Mouse (Mus musculus) MEL (cell line): ENCODE results near the gene Card11. TPM values are rescaled to one million over a fixed set of nuclear protein-coding genes. Genes with fewer than 3 reads are reported as not detected.

Source experiments
- DNase-seq: peaks from one replicate; pipeline ENCODE4 v3.0.0; 2011; ENCODE audit warnings: low read depth, low spot score
- H3K27ac ChIP-seq: 2 replicates; pipeline ENCODE4 v1.5.1; 2012; ENCODE audit warnings: low read depth, mild to moderate bottlenecking, control low read depth, low read length, moderate library complexity; ENCODE audit not compliant: control insufficient read depth
- H3K27me3 ChIP-seq, 2 experiments: fragments of 150-350 bp in 1 of 2; sonication (generic) in 1 of 2; 2 replicates each; pipeline ENCODE4 v1.6.1; 2012; ENCODE audit warnings: low read length in 2 of 2, mild to moderate bottlenecking in 2 of 2, improper control_type of control experiment in 1 of 2, moderate library complexity in 1 of 2; ENCODE audit not compliant: insufficient read depth in 2 of 2, control insufficient read depth in 1 of 2
- H3K36me3 ChIP-seq, 2 experiments: 2 replicates each; pipeline ENCODE4 v1.6.1; 2012 to 2014; ENCODE audit warnings: low read length in 2 of 2, improper control_type of control experiment in 1 of 2, inconsistent platforms in 1 of 2, mild to moderate bottlenecking in 1 of 2; ENCODE audit not compliant: insufficient read depth in 2 of 2, control insufficient read depth in 1 of 2
- H3K4me1 ChIP-seq, 2 experiments: fragments of 150-350 bp in 1 of 2; sonication (generic) in 1 of 2; 2 replicates each; pipeline ENCODE4 v1.6.1; 2012; ENCODE audit warnings: low read length in 2 of 2, improper control_type of control experiment in 1 of 2, mild to moderate bottlenecking in 1 of 2; ENCODE audit not compliant: insufficient read depth in 2 of 2, control insufficient read depth in 1 of 2
- H3K4me3 ChIP-seq, 2 experiments: fragments of 150-350 bp in 1 of 2; sonication (generic) in 1 of 2; 2 replicates each; pipeline ENCODE4 v1.5.1; 2012; ENCODE audit warnings: low read depth in 2 of 2, low read length in 2 of 2, mild to moderate bottlenecking in 2 of 2, moderate library complexity in 2 of 2, control low read depth in 1 of 2, improper control_type of control experiment in 1 of 2; ENCODE audit not compliant: control insufficient read depth in 1 of 2, insufficient read depth in 1 of 2
- H3K79me2 ChIP-seq: 2 replicates; pipeline ENCODE4 v1.6.1; 2012; ENCODE audit warnings: mild to moderate bottlenecking, low read length, moderate library complexity; ENCODE audit not compliant: control insufficient read depth, poor library complexity, insufficient read depth
- H3K9ac ChIP-seq: 2 replicates; pipeline ENCODE4 v1.6.1; 2012; ENCODE audit warnings: low read depth, mild to moderate bottlenecking, control low read depth, low read length, moderate library complexity; ENCODE audit not compliant: control insufficient read depth, poor library complexity, severe bottlenecking
- H3K9me3 ChIP-seq: fragments of 150-350 bp; sonication (generic); replicated peaks from 2 replicates; pipeline ENCODE4 v1.6.1; 2012; ENCODE audit warnings: mild to moderate bottlenecking, low read length, improper control_type of control experiment, moderate library complexity; ENCODE audit not compliant: insufficient read depth
- BHLHE40 ChIP-seq: IDR thresholded peaks from 2 replicates; pipeline ENCODE4 v1.6.1; 2012; ENCODE audit warnings: low read depth, mild to moderate bottlenecking, inconsistent platforms, low read length, improper control_type of control experiment, borderline replicate concordance
- CHD1 ChIP-seq: IDR thresholded peaks from 2 replicates; pipeline ENCODE4 v1.6.1; 2012; ENCODE audit warnings: low read depth, mild to moderate bottlenecking, inconsistent platforms, low read length, improper control_type of control experiment
- CHD2 ChIP-seq: IDR thresholded peaks from 2 replicates; pipeline ENCODE4 v1.6.1; 2011; ENCODE audit warnings: low read length, improper control_type of control experiment
- CTCF ChIP-seq, 3 experiments: IDR thresholded peaks in 2 of 3; conservative IDR thresholded peaks in 1 of 3; 2 replicates each; pipeline ENCODE4 v1.5.1; 2011 to 2012; ENCODE audit warnings: low read length in 3 of 3, low read depth in 2 of 3, mild to moderate bottlenecking in 2 of 3, improper control_type of control experiment in 1 of 3, inconsistent platforms in 1 of 3, mixed read lengths in 1 of 3, moderate library complexity in 1 of 3; ENCODE audit not compliant: control insufficient read depth in 1 of 3, insufficient read depth in 1 of 3, poor library complexity in 1 of 3, severe bottlenecking in 1 of 3
- ETS1 ChIP-seq: IDR thresholded peaks from 2 replicates; pipeline ENCODE4 v1.6.1; 2012; ENCODE audit warnings: low read depth, mild to moderate bottlenecking, inconsistent platforms, low read length, improper control_type of control experiment, moderate library complexity
- HCFC1 ChIP-seq: IDR thresholded peaks from 2 replicates; pipeline ENCODE4 v1.6.1; 2012; ENCODE audit warnings: low read depth, mild to moderate bottlenecking, inconsistent platforms, low read length, improper control_type of control experiment, moderate library complexity
- JUND ChIP-seq: IDR thresholded peaks from 2 replicates; pipeline ENCODE4 v1.6.1; 2011; ENCODE audit warnings: low read depth, mild to moderate bottlenecking, improper control_type of control experiment, low read length
- MAFK ChIP-seq: IDR thresholded peaks from 2 replicates; pipeline ENCODE4 v1.6.1; 2011; ENCODE audit warnings: low read depth, mild to moderate bottlenecking, low read length, improper control_type of control experiment, borderline replicate concordance
- MAX ChIP-seq: IDR thresholded peaks from 2 replicates; pipeline ENCODE4 v1.6.1; 2011; ENCODE audit warnings: low read length, improper control_type of control experiment
- MXI1 ChIP-seq: IDR thresholded peaks from 2 replicates; pipeline ENCODE4 v1.6.1; 2011; ENCODE audit warnings: mild to moderate bottlenecking, low read depth, low read length, improper control_type of control experiment
- NRF1 ChIP-seq: IDR thresholded peaks from 2 replicates; pipeline ENCODE4 v1.6.1; 2014; ENCODE audit warnings: low read depth, mild to moderate bottlenecking, inconsistent platforms, low read length, improper control_type of control experiment, moderate library complexity; ENCODE audit not compliant: poor library complexity, insufficient read depth, severe bottlenecking
- POLR2A ChIP-seq, 2 experiments: IDR thresholded peaks; 2 replicates each; pipeline ENCODE4 v1.6.1; 2011 to 2012; ENCODE audit warnings: low read length in 2 of 2, mild to moderate bottlenecking in 2 of 2, control low read depth in 1 of 2, improper control_type of control experiment in 1 of 2, low read depth in 1 of 2, moderate library complexity in 1 of 2; ENCODE audit not compliant: control insufficient read depth in 1 of 2, insufficient read depth in 1 of 2, poor library complexity in 1 of 2
- POLR2AphosphoS5 ChIP-seq: IDR thresholded peaks from 2 replicates; pipeline ENCODE4 v1.6.1; 2012; ENCODE audit warnings: low read depth, borderline replicate concordance, mild to moderate bottlenecking, inconsistent platforms, low read length, moderate library complexity, mixed read lengths
- RCOR1 ChIP-seq: IDR thresholded peaks from 2 replicates; pipeline ENCODE4 v1.6.1; 2012; ENCODE audit warnings: low read depth, mild to moderate bottlenecking, inconsistent platforms, low read length, improper control_type of control experiment
- SIN3A ChIP-seq: IDR thresholded peaks from 2 replicates; pipeline ENCODE4 v1.6.1; 2012; ENCODE audit warnings: low read length, improper control_type of control experiment, inconsistent platforms
- TBP ChIP-seq: IDR thresholded peaks from 2 replicates; pipeline ENCODE4 v1.8.0; 2011; ENCODE audit warnings: low read depth, low read length, improper control_type of control experiment
- UBTF ChIP-seq: IDR thresholded peaks from 2 replicates; pipeline ENCODE4 v1.6.1; 2012; ENCODE audit warnings: low read depth, mild to moderate bottlenecking, inconsistent platforms, low read length, improper control_type of control experiment, moderate library complexity, borderline replicate concordance; ENCODE audit not compliant: insufficient read depth
- USF2 ChIP-seq, 2 experiments: IDR thresholded peaks; 2 replicates each; pipeline ENCODE4 v1.6.1; 2011 to 2012; ENCODE audit warnings: improper control_type of control experiment in 2 of 2, low read length in 2 of 2, borderline replicate concordance in 1 of 2, inconsistent platforms in 1 of 2, low read depth in 1 of 2, mild to moderate bottlenecking in 1 of 2; ENCODE audit not compliant: insufficient read depth in 1 of 2
- ZKSCAN1 ChIP-seq: IDR thresholded peaks from 2 replicates; pipeline ENCODE4 v1.6.1; 2012; ENCODE audit warnings: low read depth, mild to moderate bottlenecking, inconsistent platforms, low read length, improper control_type of control experiment, moderate library complexity
- ZMIZ1 ChIP-seq: IDR thresholded peaks from 2 replicates; pipeline ENCODE4 v1.6.1; 2012; ENCODE audit warnings: low read depth, mild to moderate bottlenecking, inconsistent platforms, low read length, improper control_type of control experiment, moderate library complexity
- ZNF384 ChIP-seq: IDR thresholded peaks from 2 replicates; pipeline ENCODE4 v1.6.1; 2012; ENCODE audit warnings: low read depth, mild to moderate bottlenecking, inconsistent platforms, low read length, improper control_type of control experiment
- polyA plus RNA-seq, 2 experiments: library from polyadenylated mRNA; stranded (reverse) in 1 of 2; unstranded in 1 of 2; fragments of >175 nt in 1 of 2; fragments of >200 nt in 1 of 2; gene quantifications; 2 replicates each; pipeline versions ENCODE4 v1.2.1 to v1.2.4; 2012; ENCODE audit warnings: low replicate concordance in 2 of 2, low read depth in 1 of 2; ENCODE audit not compliant: insufficient read length in 2 of 2, insufficient read depth in 1 of 2, missing spikeins in 1 of 2
- total RNA-seq: library from RNA; depleted of rRNA; stranded (reverse); fragments of 300-350 nt; gene quantifications from 2 replicates; pipeline ENCODE4 v1.2.3, GENCODE M21; 2012

Card11 gene
- total and polyA plus RNA-seq, 3 experiments, result not detected

DNA sequence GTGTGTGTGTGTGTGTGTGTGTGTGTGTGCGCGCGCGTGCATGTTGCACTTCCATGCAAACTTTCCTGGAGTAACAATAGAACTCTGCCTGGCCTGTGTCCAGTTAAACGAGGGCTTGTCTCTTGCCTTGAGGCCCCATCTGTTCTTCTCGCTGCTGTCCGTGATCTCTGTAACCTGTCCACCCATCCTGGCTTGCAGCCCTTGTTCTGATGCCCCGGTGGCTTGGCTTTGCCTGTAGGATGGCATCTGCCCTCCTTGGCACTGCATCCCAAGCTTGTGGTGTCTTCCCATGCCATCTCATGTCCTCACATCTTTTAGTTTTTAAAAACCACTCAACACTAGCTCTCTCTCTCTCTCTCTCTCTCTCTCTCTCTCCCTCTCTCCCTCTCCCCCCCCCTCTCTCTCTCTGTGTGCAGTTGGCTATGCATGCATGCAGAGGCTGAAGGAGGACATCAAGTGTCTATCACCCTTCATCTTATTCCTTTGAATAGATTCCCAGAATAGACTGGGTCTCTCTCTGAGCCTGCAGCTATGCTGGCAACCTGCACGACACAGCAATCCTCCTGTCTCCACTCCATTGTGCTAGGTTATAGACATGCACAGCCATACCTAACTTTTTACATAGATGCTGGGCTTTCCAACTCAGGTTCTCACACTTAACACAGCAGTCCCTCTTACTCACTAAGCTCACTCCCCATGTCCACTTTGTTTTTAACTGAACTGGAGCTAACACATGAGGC lies 14.9 kb downstream of the Card11 start:
- Histone ChIP-seq H3K36me3 (no peaks in the 10 kb centered on the region), H3K4me1 (no peaks in the 10 kb centered on the region), H3K9me3 (no peaks in the 10 kb centered on the region), H3K4me3 (no peak overlapping the region), H3K9ac (no peak overlapping the region), H3K79me2 (no peaks in the 10 kb centered on the region), H3K27ac (no peak overlapping the region), H3K27me3 (no peaks in the 10 kb centered on the region)
- no peak for DNase-seq
- TF ChIP-seq SIN3A (no peak), MXI1 (no peak), MAFK (no peak), CTCF (IDR thresholded peaks at IDR 0.05 in 2 of 3, conservative IDR thresholded peaks at IDR 0.05 in 1 of 3; ENCODE audit: control insufficient read depth in 1 of 3, insufficient read depth in 1 of 3, low read depth in 2 of 3, low read length in 3 of 3, poor library complexity in 1 of 3, severe bottlenecking in 1 of 3) (no peak), TBP (no peak), RCOR1 (no peak), NRF1 (no peak), JUND (no peak)

DNA sequence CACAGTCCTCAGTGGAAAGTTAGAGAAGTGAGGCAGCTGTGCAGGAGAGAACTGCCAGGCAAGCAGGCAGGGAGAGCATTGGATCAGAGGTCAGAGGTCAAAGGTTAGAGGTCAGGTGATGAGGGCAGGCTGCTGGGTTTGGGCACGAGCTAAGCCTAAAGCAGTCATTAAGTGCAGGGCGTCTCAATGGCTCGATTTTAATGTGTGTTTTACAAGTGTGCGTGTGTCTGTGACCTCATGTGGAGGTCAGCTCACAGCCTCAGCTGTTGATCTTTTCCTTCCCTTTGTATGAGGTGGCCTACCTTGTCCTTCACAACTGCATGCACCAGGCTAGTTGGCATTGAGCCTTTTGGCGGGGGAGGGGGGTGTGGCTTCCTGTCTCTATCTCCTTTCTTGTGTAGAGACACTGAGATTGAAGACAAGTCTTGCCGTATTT lies 19.0 kb downstream of the Card11 start:
- Histone ChIP-seq H3K27ac (no peak overlapping the region), H3K4me3 (no peak overlapping the region), H3K4me1 (no peaks in the 10 kb centered on the region), H3K9ac (no peak overlapping the region), H3K27me3 (no peaks in the 10 kb centered on the region), H3K9me3 (no peaks in the 10 kb centered on the region), H3K79me2 (no peaks in the 10 kb centered on the region), H3K36me3 (no peaks in the 10 kb centered on the region)
- no peak for DNase-seq
- TF ChIP-seq UBTF (no peak), ZMIZ1 (no peak), CTCF (IDR thresholded peaks at IDR 0.05 in 2 of 3, conservative IDR thresholded peaks at IDR 0.05 in 1 of 3; ENCODE audit: control insufficient read depth in 1 of 3, insufficient read depth in 1 of 3, low read depth in 2 of 3, low read length in 3 of 3, poor library complexity in 1 of 3, severe bottlenecking in 1 of 3) (no peak), SIN3A (no peak), BHLHE40 (no peak), MAX (no peak), CHD2 (no peak), MXI1 (no peak), JUND (no peak), USF2 (IDR thresholded peaks at IDR 0.05; ENCODE audit: borderline replicate concordance in 1 of 2, insufficient read depth in 1 of 2, low read depth in 1 of 2, low read length in 2 of 2) (no peak), HCFC1 (no peak), ZKSCAN1 (no peak), POLR2A (IDR thresholded peaks at IDR 0.05; ENCODE audit: control insufficient read depth in 1 of 2, insufficient read depth in 1 of 2, low read depth in 1 of 2, low read length in 2 of 2, poor library complexity in 1 of 2) (no peak), TBP (no peak), ETS1 (no peak), CHD1 (no peak), ZNF384 (no peak), POLR2AphosphoS5 (no peak)
